Mouse (Mus musculus): ENCODE data around the gene Thada. TPM values are rescaled to one million over a fixed set of nuclear protein-coding genes. Genes with fewer than 3 reads are reported as not detected.

Gene Thada
- total and polyA plus RNA-seq, 2 experiments from 2014 or later = 4.3 to 12.2 TPM

DNA sequence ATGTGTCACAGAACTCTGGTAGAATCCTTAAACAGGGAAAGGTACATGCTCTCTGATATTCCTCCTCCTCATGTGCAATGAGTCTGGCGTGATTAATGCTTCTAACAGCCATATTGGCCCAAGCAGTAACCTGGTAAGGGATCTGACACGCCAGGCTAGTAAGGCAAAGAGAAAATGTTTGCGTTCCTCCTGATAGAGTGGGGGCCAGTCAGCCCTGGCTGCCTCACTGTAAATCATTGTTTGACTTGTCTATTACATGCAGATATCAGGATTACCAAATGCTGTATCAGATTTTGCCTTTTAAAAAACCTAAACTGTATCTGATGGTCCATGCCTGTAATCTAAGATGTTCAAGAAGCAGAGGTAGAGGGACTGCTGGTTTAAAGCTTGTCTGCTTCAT lies 252.5 kb downstream of the Thada start:
- no peak overlapping the region for H3K4me2 ChIP-seq (ENCODE audit: low read depth, low read length, poor library complexity, severe bottlenecking)
- TF ChIP-seq CTCF (IDR thresholded peaks at IDR 0.05) = no peak
- WGBS = 89% methylated on average over 3 of the region's 3 CpGs
- H3K4me3 ChIP-seq (ENCODE audit: low read depth, low read length) = no peak overlapping the region
- no peak for ATAC-seq (ENCODE audit: low FRiP score)
- H3K4me1 ChIP-seq (ENCODE audit: insufficient read depth, low read length) = no peaks in the 10 kb centered on the region
- no peak overlapping the region for H3K27ac ChIP-seq (ENCODE audit: low read depth, low read length)
- H3K27me3 ChIP-seq (ENCODE audit: insufficient read depth, low read length) = no peaks in the 10 kb centered on the region
- H3K9me3 ChIP-seq (ENCODE audit: low read length) = no peaks in the 10 kb centered on the region
- peaks cover 7% of the 10 kb centered on the region for H3K36me3 ChIP-seq (ENCODE audit: insufficient read depth, low read length)
- no peak overlapping the region for H3K9ac ChIP-seq (replicated peaks; ENCODE audit: low read length, poor library complexity, severe bottlenecking)
- no peak for DNase-seq (ENCODE audit: low spot score)

DNA sequence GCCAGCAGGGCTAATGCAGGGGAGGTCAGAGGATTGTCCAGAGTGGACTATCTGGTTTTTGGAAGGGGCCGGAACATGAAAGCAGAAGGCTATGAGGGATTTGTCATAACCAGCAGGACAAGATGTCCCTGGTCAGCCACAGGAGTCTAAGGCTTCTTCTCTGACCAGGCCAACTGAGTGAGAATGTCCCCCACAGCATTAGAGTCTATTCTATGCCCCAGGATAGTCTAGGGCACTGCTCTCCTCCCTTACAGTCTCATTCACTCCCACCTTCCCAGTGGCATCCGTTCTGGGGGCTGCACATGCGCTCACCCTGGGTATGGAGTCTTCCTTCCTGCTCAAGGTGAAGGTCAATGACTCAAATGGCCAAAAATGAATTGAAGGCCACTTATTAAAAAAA lies 258.4 kb downstream of the Thada start:
- DNase-seq (ENCODE audit: low spot score) (no peak), ATAC-seq (ENCODE audit: low FRiP score) (no peak)
- no peaks in the 10 kb centered on the region for H3K4me1 ChIP-seq (ENCODE audit: insufficient read depth, low read length)
- WGBS = 98% methylated on average over 3 of the region's 3 CpGs
- H3K4me3 ChIP-seq (ENCODE audit: low read depth, low read length) = no peak overlapping the region
- H3K27me3 ChIP-seq (ENCODE audit: insufficient read depth, low read length) = no peaks in the 10 kb centered on the region
- H3K9me3 ChIP-seq (ENCODE audit: low read length) = no peaks in the 10 kb centered on the region
- H3K4me2 ChIP-seq (ENCODE audit: low read depth, low read length, poor library complexity, severe bottlenecking) = no peak overlapping the region
- TF ChIP-seq CTCF (IDR thresholded peaks at IDR 0.05) = no peak
- peaks cover 3% of the 10 kb centered on the region; the same call in 1 of the 2 replicates for H3K36me3 ChIP-seq (ENCODE audit: insufficient read depth, low read length)
- no peak overlapping the region for H3K27ac ChIP-seq (ENCODE audit: low read depth, low read length)
- H3K9ac ChIP-seq (replicated peaks; ENCODE audit: low read length, poor library complexity, severe bottlenecking) = no peak overlapping the region

DNA sequence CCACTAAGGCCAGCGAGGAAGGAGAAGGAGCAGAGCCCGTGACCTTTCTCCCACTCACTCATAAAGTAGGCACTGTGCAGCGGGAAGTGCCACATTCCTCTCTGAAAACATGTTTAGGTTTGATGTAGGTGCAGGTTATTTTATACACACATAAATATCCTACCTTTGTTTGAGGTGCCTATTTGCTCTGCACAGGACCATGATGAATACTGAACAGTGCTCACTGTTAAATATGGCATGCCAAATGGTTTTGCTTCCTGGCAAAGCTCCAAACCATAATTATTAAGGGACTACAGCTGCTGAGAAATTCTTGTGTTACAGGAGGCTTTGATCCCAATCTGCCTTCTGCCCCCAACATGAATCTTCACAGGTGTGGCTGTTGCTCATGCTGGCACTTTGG lies 259.8 kb downstream of the Thada start:
- no peaks in the 10 kb centered on the region for H3K9me3 ChIP-seq (ENCODE audit: low read length)
- WGBS = 97% methylated on average over 3 of the region's 3 CpGs
- H3K9ac ChIP-seq (replicated peaks; ENCODE audit: low read length, poor library complexity, severe bottlenecking) = no peak overlapping the region
- H3K4me2 ChIP-seq (ENCODE audit: low read depth, low read length, poor library complexity, severe bottlenecking) = no peak overlapping the region
- peaks cover 3% of the 10 kb centered on the region; the same call in 1 of the 2 replicates for H3K36me3 ChIP-seq (ENCODE audit: insufficient read depth, low read length)
- H3K4me3 ChIP-seq (ENCODE audit: low read depth, low read length) = no peak overlapping the region
- DNase-seq (ENCODE audit: low spot score) (no peak), ATAC-seq (ENCODE audit: low FRiP score) (no peak)
- TF ChIP-seq CTCF (IDR thresholded peaks at IDR 0.05) = no peak
- no peak overlapping the region for H3K27ac ChIP-seq (ENCODE audit: low read depth, low read length)
- no peaks in the 10 kb centered on the region for H3K4me1 ChIP-seq (ENCODE audit: insufficient read depth, low read length)
- H3K27me3 ChIP-seq (ENCODE audit: insufficient read depth, low read length) = no peaks in the 10 kb centered on the region

DNA sequence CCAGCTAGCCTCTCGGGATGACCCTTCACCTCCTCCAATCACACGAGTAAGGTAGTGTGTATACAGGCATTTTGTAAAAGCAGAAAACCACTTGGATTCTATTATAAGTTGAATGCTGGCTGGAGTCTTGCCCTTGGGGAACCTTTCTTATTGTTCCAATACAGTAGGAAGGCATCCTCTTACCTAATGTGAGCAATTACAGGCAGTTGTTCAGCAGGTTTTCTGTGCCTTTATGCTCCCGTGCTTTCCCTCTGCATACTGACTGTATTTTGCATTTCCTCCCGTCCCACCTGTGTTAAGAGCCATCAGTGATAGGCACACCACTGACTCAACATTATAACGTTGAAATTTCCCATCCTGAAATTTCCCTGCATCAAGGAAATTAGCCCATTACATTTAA lies 261.0 kb downstream of the Thada start:
- Histone ChIP-seq H3K4me3 (ENCODE audit: low read depth, low read length) (no peak overlapping the region), H3K4me2 (ENCODE audit: low read depth, low read length, poor library complexity, severe bottlenecking) (no peak overlapping the region), H3K9ac (replicated peaks; ENCODE audit: low read length, poor library complexity, severe bottlenecking) (no peak overlapping the region), H3K9me3 (ENCODE audit: low read length) (no peaks in the 10 kb centered on the region), H3K27ac (ENCODE audit: low read depth, low read length) (no peak overlapping the region), H3K27me3 (ENCODE audit: insufficient read depth, low read length) (no peaks in the 10 kb centered on the region), H3K4me1 (ENCODE audit: insufficient read depth, low read length) (no peaks in the 10 kb centered on the region), H3K36me3 (ENCODE audit: insufficient read depth, low read length) (peaks cover 3% of the 10 kb centered on the region; the same call in 1 of the 2 replicates)
- ATAC-seq (ENCODE audit: low FRiP score) = no peak
- WGBS = 88% methylated on average over 5 of the region's 5 CpGs
- no peak for DNase-seq (ENCODE audit: low spot score)
- no peak for TF ChIP-seq CTCF (IDR thresholded peaks at IDR 0.05)

DNA sequence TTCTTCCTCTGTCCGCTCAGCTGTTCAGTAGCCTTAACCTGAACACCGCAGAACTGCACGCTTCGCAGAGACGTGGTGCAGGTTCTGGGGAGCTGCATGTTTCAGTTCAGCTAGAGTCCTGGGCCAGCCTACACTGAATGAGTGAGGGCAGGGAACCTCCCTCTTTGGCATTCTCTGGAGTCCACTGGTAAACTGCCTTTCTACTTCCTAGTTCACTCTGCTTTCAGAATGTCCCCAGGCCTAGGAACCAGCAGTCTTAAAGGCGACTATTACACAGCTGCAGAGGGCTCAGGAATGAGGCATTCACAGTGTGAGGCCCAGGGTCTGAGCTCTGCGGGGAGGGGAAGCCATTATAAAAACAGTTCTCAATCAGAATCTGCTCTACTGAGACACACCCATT lies 262.7 kb downstream of the Thada start:
- WGBS = 56% methylated on average over 7 of the region's 7 CpGs
- no peaks in the 10 kb centered on the region for H3K4me1 ChIP-seq (ENCODE audit: insufficient read depth, low read length)
- no peak overlapping the region for H3K9ac ChIP-seq (replicated peaks; ENCODE audit: low read length, poor library complexity, severe bottlenecking)
- TF ChIP-seq CTCF (IDR thresholded peaks at IDR 0.05) = no peak
- peaks cover 3% of the 10 kb centered on the region; the same call in 1 of the 2 replicates for H3K36me3 ChIP-seq (ENCODE audit: insufficient read depth, low read length)
- no peak for DNase-seq (ENCODE audit: low spot score)
- no peak overlapping the region for H3K4me3 ChIP-seq (ENCODE audit: low read depth, low read length)
- no peak overlapping the region for H3K27ac ChIP-seq (ENCODE audit: low read depth, low read length)
- no peaks in the 10 kb centered on the region for H3K9me3 ChIP-seq (ENCODE audit: low read length)
- no peak overlapping the region for H3K4me2 ChIP-seq (ENCODE audit: low read depth, low read length, poor library complexity, severe bottlenecking)
- H3K27me3 ChIP-seq (ENCODE audit: insufficient read depth, low read length) = no peaks in the 10 kb centered on the region
- ATAC-seq (ENCODE audit: low FRiP score) = no peak

DNA sequence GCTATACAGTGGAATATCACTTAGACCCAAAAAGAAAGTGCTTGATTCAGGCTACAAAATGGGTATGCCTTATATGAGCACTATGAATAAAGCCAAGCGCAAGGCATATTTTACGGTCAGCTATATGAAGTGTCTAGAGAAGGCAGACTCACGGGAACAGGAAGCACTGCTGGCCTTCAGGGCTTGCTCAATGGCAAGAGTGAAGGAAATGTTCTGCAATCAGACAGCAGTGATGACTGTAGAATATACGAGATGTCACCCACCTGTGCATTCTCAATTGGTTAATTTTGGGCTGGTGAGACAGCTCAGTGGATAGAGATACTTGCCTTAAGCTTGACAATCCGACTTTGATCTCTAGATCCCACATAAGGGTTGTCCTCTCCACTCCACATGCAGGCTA lies 264.8 kb downstream of the Thada start:
- Histone ChIP-seq H3K4me3 (ENCODE audit: low read depth, low read length) (no peak overlapping the region), H3K9me3 (ENCODE audit: low read length) (no peaks in the 10 kb centered on the region), H3K36me3 (ENCODE audit: insufficient read depth, low read length) (peaks cover 3% of the 10 kb centered on the region; the same call in 1 of the 2 replicates), H3K4me2 (ENCODE audit: low read depth, low read length, poor library complexity, severe bottlenecking) (no peak overlapping the region), H3K4me1 (ENCODE audit: insufficient read depth, low read length) (no peaks in the 10 kb centered on the region), H3K27ac (ENCODE audit: low read depth, low read length) (no peak overlapping the region), H3K27me3 (ENCODE audit: insufficient read depth, low read length) (no peaks in the 10 kb centered on the region), H3K9ac (replicated peaks; ENCODE audit: low read length, poor library complexity, severe bottlenecking) (no peak overlapping the region)
- DNase-seq (ENCODE audit: low spot score) (no peak), ATAC-seq (ENCODE audit: low FRiP score) (no peak)
- no peak for TF ChIP-seq CTCF (IDR thresholded peaks at IDR 0.05)
- WGBS = 94% methylated on average over 5 of the region's 5 CpGs

Measured in midbrain, postnatal 0 days (tissue).